Mouse (Mus musculus) erythroid progenitor cell, adult 5-6 weeks (primary cell): Measurements from ENCODE around the gene Thsd7a. TPM values are rescaled to one million over a fixed set of nuclear protein-coding genes. Genes with fewer than 3 reads are reported as not detected.

Experiments used
- ATAC-seq: replicated peaks from 2 replicates; pipeline ENCODE4 v1.8.0; 2016; ENCODE audit warnings: moderate number of reproducible peaks, mild to moderate bottlenecking, moderate TSS enrichment, inconsistent platforms; ENCODE audit not compliant: poor library complexity, low FRiP score, severe bottlenecking
- total RNA-seq, 2 experiments: library from RNA; stranded (forward) in 1 of 2; stranded (reverse) in 1 of 2; fragments of 150-400 nt in 1 of 2; fragments of 186-747, 209-891 nt in 1 of 2; gene quantifications; 2 replicates each; pipeline versions ENCODE4 v1.2.3 to v1.2.4; 2015 to 2017; ENCODE audit warnings: low replicate concordance in 2 of 2

The Thsd7a gene
- total RNA-seq, 2 experiments from 2014 or later: not detected

- no peak for ATAC-seq
Measured at GRCm38 (mm10) chr6:12699089-12699488, 50.1 kb downstream of the Thsd7a start.

GRCm38 (mm10) chr6:12693689-12694088 lies 55.5 kb downstream of the Thsd7a start:
- no peak for ATAC-seq

GRCm38 (mm10) chr6:12693239-12693638 lies 56.0 kb downstream of the Thsd7a start:
- ATAC-seq: no peak

GRCm38 (mm10) chr6:12649633-12650032 lies 99.6 kb downstream of the Thsd7a start:
- no peak for ATAC-seq

- ATAC-seq: no peak
Measured at GRCm38 (mm10) chr6:12628637-12629246, 120.5 kb downstream of the Thsd7a start.

- no peak for ATAC-seq
Measured at GRCm38 (mm10) chr6:12606638-12607246, 142.5 kb downstream of the Thsd7a start.

- ATAC-seq: no peak
Measured at GRCm38 (mm10) chr6:12602927-12603326, 146.3 kb downstream of the Thsd7a start.

- ATAC-seq: no peak
Measured at GRCm38 (mm10) chr6:12602161-12602560, 147.0 kb downstream of the Thsd7a start.

- ATAC-seq: no peak
Measured at GRCm38 (mm10) chr6:12584456-12584855, 164.8 kb downstream of the Thsd7a start.

GRCm38 (mm10) chr6:12581143-12581542 lies 168.1 kb downstream of the Thsd7a start:
- ATAC-seq: no peak

GRCm38 (mm10) chr6:12575619-12576216 lies 173.5 kb downstream of the Thsd7a start:
- no peak for ATAC-seq

- no peak for ATAC-seq
Measured at GRCm38 (mm10) chr6:12572202-12572601, 177.0 kb downstream of the Thsd7a start.

GRCm38 (mm10) chr6:12565136-12565535 lies 184.1 kb downstream of the Thsd7a start:
- ATAC-seq: no peak

- ATAC-seq: no peak
Measured at GRCm38 (mm10) chr6:12562336-12562735, 186.9 kb downstream of the Thsd7a start.

- no peak for ATAC-seq
Measured at GRCm38 (mm10) chr6:12560500-12560899, 188.7 kb downstream of the Thsd7a start.

- no peak for ATAC-seq
Measured at GRCm38 (mm10) chr6:12555114-12556099, 193.8 kb downstream of the Thsd7a start.

GRCm38 (mm10) chr6:12551176-12551575 lies 198.0 kb downstream of the Thsd7a start:
- no peak for ATAC-seq

GRCm38 (mm10) chr6:12550054-12550655 lies 199.1 kb downstream of the Thsd7a start:
- no peak for ATAC-seq

- no peak for ATAC-seq
Measured at GRCm38 (mm10) chr6:12544096-12544495, 205.1 kb downstream of the Thsd7a start.

GRCm38 (mm10) chr6:12542496-12542895 lies 206.7 kb downstream of the Thsd7a start:
- no peak for ATAC-seq
